Mouse (Mus musculus) embryonic stem cell, embryonic (primary cell): ENCODE results near the gene Mcam.

Experiments
- CTCF ChIA-PET, 4 experiments: fragments of 300-600 bp in 2 of 4; fragments of 350-600 bp in 2 of 4; sonication (Branson Sonifier 250); formaldehyde crosslinking; loops; one replicate each; lab custom pipeline; 2022; ENCODE audit warnings: inconsistent platforms in 2 of 4; lab: Charles Lee
- POLR2A ChIA-PET, 4 experiments: fragments of 300-600 bp in 2 of 4; fragments of 350-600 bp in 2 of 4; sonication (Branson Sonifier 250); formaldehyde crosslinking; loops; one replicate each; lab custom pipeline; 2022; ENCODE audit warnings: antibody characterized with exemption in 4 of 4, inconsistent platforms in 1 of 4; lab: Charles Lee

The Mcam gene

DNA sequence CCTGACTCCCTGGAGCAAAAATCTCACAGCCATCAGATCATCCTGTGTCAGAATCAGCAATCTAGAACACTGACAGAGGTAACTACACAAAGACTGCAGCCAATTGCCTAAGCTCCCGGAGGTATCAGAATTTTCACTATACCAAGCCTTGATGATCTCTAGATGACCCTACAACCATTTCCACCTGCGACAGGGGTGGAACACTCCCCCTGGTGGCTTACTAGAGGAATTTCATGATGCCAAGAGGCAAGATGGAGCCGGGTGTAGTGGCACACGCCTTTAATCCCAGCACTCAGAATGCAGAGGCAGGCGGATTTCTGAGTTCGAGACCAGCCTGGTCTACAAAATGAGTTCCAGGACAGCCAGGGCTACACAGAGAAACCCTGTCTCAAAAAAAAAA, 10.0 kb upstream of the Mcam start:
- ChIA-PET POLR2A (interaction anchor here (0.6 to 4.4 kb wide), 20 partner anchors 11 to 391 kb away, joined by 3 to 20 read pairs (median 4); partner anchors contain the start of genes Cbl (in 2 of the 4), Ccdc84 (in 1 of the 4), H2afx (in 1 of the 4) and Hinfp (in 1 of the 4)), CTCF (interaction anchor here (0.6 to 3.0 kb wide), 49 partner anchors 8 to 532 kb away, joined by 3 to 13 read pairs (median 5); partner anchors contain the start of genes Mcam (in 2 of the 4), C1qtnf5 (in 1 of the 4), Cbl (in 1 of the 4) and H2afx (in 1 of the 4))

DNA sequence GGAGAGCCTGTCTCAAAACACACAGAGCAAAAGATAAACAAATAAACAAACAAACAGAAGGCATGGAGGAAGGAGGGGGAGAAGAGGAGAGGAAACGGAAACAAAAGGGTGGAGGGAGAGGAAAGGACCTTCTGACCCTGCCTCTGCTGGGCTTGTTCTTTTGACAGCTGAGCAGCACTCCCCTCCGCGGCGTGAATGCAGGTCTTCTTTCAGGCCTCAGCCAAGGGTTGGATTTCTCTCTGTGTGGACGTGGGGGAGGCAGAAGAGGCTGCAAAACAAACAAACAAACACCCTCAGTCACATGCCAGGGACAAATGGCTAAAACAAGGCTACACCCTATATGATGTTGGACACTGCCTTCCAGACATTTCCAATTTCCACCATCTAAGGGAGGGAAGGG, 9.2 kb upstream of the Mcam start:
- POLR2A ChIA-PET: interaction anchor here (0.6 to 4.4 kb wide), 17 partner anchors 10 to 390 kb away, joined by 3 to 20 read pairs (median 4); partner anchors contain the start of genes Cbl (in 2 of the 4), Ccdc84 (in 1 of the 4), Hinfp (in 1 of the 4) and Hmbs (in 1 of the 4)
- CTCF ChIA-PET: interaction anchor here (0.6 to 3.0 kb wide), 44 partner anchors 8 to 574 kb away, joined by 3 to 13 read pairs (median 5); partner anchors contain the start of genes Mcam (in 2 of the 4), C1qtnf5 (in 1 of the 4), Cbl (in 1 of the 4) and Nlrx1 (in 1 of the 4)

DNA sequence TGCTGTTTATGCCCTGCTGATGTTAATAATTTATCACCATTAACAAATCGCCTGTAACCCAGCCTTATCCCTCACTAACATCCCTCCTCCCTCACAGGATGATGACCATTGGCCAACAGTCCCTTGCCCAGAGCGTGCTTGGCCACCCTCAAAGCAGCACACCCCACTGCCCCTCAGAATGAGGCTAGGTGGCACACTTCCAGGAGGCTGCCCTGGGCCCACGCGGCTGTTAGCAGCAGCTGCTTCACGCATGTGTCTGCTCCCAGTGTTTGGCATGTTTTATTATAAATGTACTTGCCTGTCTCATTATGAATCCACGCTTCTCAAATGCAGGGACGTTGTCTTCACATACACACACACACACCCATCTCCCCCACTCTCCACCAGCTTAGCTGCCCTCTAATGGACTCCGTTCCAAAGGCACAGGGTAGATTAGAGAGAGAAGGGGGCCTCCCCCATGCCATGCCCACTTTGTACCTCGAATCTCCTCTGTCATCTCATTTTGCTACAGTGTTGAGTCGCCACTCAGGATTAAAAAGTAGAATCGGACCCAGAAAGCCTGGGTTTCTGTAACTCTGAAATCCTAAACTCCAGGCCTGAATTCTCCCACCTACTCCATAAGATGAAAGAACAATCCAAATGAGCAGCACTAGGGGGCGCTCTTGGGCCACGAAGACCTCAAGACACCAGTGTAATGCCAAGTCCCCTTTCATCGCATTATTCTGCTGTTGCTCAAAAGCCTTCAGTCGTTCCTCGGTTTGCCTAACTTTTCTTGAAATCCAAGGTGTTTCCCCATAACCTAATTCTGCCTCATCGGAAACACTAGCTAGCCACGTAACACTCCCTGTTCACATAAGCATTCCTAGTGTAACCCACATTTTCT, 8.5 kb upstream of the Mcam start:
- POLR2A ChIA-PET: interaction anchor here in 3 of 4 experiments (0.6 to 11.4 kb wide), 13 partner anchors 10 to 285 kb away, joined by 3 to 104 read pairs (median 5); partner anchors contain the start of genes H2afx (in 2 of the 3) and Cbl (in 1 of the 3)
- CTCF ChIA-PET: interaction anchor here (0.6 to 3.0 kb wide), 18 partner anchors 9 to 573 kb away, joined by 3 to 12 read pairs (median 5); partner anchors contain the start of genes Nlrx1 (in 1 of the 4) and Vps11 (in 1 of the 4)

DNA sequence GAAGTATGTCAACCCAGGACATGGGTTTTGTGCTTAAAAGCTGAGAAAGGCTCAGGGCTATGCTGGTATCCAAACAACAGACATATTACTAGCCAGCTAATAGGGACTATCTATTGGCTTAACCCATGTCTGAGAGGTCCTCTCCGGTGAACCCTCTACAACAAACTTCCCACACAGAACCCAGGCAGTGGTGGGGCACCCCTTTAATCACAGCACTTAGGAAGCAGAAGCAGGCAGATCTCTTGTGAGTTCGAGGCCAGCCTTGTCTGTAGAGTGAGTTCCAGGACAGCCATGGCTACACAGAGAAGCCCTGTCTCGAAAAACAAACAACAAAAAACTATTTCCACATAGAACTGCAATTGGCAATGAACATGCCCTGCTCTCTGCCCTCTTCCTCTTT, 7.5 kb upstream of the Mcam start:
- ChIA-PET POLR2A (interaction anchor here (0.6 to 11.4 kb wide), 25 partner anchors 10 to 452 kb away, joined by 3 to 104 read pairs (median 5); partner anchors contain the start of genes Cbl (in 2 of the 4), H2afx (in 2 of the 4), Gm49380 (in 1 of the 4) and Hyou1 (in 1 of the 4)), CTCF (interaction anchor here (0.6 to 3.0 kb wide), 25 partner anchors 8 to 1855 kb away, joined by 3 to 17 read pairs (median 4); partner anchors contain the start of gene Cbl (in 1 of the 4))

DNA sequence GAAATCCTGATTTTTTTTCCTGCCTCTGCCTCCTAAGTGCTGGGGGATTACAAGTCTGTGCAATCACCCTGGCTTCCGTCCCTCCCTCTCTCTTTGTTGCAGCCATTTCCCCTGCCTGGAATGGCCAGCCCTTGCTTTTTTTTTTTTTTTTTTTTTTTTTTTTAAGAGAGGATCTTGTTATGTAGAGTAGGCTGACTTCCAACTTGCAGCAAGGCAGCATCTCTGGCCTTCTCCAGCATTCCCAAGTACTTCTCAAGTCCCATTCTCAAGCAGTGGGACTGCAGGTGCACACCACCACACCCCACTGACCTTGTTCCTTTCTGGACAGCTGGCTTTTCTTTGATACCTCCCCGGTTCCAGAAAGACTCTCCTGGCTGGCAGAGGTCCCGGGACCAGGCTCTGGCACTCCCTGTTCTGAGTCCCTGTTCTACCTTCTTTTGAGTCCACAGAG, 6.9 kb upstream of the Mcam start:
- ChIA-PET CTCF (interaction anchor here (0.6 to 2.3 kb wide), 23 partner anchors 9 to 1855 kb away, joined by 3 to 17 read pairs (median 4); partner anchors contain the start of gene Cbl (in 1 of the 4)), POLR2A (interaction anchor here (0.6 to 11.4 kb wide), 32 partner anchors 9 to 1034 kb away, joined by 3 to 104 read pairs (median 4); partner anchors contain the start of genes Cbl (in 2 of the 4), H2afx (in 2 of the 4), Ccdc84 (in 1 of the 4) and Gm49380 (in 1 of the 4))

DNA sequence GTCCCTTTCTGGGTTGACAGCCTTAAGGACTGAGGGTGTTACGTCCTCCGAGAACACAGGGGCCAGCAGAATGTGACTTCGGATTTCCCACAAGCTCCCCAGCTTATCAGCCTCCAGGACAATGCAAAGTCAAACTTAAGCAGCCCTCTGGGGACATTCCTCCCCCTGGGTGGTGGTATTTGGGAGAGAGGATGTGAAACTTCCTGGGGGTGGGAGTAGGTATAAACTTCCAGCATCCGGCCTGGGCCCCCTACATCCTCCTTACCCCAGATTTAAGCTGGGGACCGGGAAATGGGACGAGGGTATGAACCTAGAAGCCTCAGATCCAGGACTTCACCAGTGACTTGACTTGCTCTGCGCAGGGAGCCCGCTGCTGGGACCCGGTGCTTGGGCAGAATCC, 4.6 kb upstream of the Mcam start:
- ChIA-PET CTCF (interaction anchor here in 2 of 4 experiments (0.5 to 2.2 kb wide), 9 partner anchors 12 to 508 kb away, joined by 3 to 8 read pairs (median 4); partner anchors contain the start of gene Cbl (in 1 of the 2)), POLR2A (interaction anchor here (0.6 to 11.4 kb wide), 17 partner anchors 10 to 290 kb away, joined by 3 to 104 read pairs (median 6); partner anchors contain the start of genes Cbl (in 2 of the 4), H2afx (in 2 of the 4), Ccdc84 (in 1 of the 4) and Dpagt1 (in 1 of the 4))

DNA sequence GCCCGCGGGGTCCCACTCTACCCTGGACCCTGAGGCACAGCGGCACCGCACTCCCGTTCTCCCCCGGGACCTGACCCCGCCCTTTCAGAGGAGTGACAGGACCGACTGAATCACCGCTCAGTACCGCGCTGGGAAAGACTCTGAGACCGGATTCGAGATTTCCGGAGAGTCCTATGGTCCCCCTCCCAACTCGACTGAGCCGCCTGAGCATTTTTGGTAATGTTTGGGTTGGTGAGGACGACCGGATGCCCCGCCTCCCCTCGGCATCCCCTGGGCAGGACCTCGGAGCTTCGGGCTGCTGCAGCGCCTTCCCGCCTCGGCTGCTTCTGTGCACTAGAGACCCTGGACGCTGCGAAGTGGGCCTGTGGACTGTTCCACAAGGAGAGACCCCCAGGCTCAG, 4.2 kb upstream of the Mcam start:
- ChIA-PET CTCF (interaction anchor here in 2 of 4 experiments (0.5 to 2.2 kb wide), 8 partner anchors 10 to 508 kb away, joined by 3 to 8 read pairs (median 4); partner anchors contain the start of gene Cbl (in 1 of the 2)), POLR2A (interaction anchor here in 3 of 4 experiments (0.6 to 11.4 kb wide), 16 partner anchors 10 to 289 kb away, joined by 3 to 104 read pairs (median 6); partner anchors contain the start of genes Cbl (in 2 of the 3), H2afx (in 2 of the 3), Ccdc84 (in 1 of the 3) and Dpagt1 (in 1 of the 3))

DNA sequence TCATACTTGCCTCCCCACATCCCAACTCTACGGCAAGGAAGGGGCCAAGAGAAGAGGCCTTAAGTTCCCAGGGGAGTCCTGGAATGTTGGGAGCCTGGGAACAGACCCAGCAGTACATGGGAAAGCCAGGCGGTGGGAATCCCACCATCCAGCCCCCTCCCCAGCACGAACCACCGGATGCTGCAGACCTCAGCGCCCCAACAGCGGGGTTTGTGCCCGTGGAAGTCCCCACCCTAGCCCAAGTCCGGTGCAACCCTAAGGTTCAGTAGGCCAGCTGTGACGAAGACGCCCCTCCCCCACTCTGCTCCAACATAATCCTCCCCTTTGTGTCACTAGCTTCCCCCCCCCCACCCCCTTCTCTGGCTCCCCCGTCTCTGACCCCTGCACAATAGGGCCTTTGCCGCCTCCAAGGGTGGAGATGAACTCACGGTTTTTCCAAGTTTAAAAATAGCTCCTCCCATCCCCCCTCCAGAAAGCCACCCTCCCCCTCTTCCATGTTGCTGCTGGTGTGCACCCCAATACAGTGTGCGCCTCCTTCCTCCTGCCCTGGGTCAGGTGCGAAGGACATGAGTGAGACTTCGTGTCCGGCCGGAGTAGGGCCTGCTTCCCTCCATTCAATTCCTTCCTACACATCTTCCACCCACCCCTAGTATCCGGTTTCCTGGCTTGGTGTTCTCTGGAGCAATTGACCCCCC, 3.5 kb upstream of the Mcam start:
- ChIA-PET CTCF (interaction anchor here in 3 of 4 experiments (0.5 to 2.2 kb wide), 12 partner anchors 9 to 507 kb away, joined by 3 to 8 read pairs (median 4); partner anchors contain the start of gene Cbl (in 1 of the 3)), POLR2A (interaction anchor here (0.6 to 11.4 kb wide), 20 partner anchors 9 to 323 kb away, joined by 3 to 104 read pairs (median 4); partner anchors contain the start of genes Cbl (in 2 of the 4), H2afx (in 2 of the 4), Ccdc84 (in 1 of the 4) and Hmbs (in 1 of the 4))

DNA sequence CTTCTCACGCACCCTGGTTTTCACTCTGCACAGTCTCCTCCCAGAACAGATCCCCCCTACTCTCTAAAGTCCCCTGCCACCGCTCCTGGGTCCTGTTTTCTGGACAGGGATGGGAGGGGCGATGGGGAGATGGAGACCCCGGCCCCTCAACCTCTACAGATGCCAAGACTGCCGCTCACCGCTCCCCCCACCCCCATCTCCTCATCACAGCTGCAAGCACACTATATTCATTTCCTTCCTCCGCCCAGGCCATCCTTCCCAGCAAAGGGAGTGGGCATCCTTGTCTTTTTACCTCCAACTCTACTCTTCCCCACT, 3.0 kb upstream of the Mcam start:
- POLR2A ChIA-PET: interaction anchor here (0.6 to 11.4 kb wide), 16 partner anchors 9 to 313 kb away, joined by 3 to 104 read pairs (median 4); partner anchors contain the start of genes H2afx (in 2 of the 4), Ccdc84 (in 1 of the 4), Hmbs (in 1 of the 4) and Hyou1 (in 1 of the 4)
- CTCF ChIA-PET: interaction anchor here in 3 of 4 experiments (0.5 to 1.8 kb wide), 8 partner anchors 9 to 322 kb away, joined by 3 to 7 read pairs (median 4); no protein-coding TSS in a partner anchor

DNA sequence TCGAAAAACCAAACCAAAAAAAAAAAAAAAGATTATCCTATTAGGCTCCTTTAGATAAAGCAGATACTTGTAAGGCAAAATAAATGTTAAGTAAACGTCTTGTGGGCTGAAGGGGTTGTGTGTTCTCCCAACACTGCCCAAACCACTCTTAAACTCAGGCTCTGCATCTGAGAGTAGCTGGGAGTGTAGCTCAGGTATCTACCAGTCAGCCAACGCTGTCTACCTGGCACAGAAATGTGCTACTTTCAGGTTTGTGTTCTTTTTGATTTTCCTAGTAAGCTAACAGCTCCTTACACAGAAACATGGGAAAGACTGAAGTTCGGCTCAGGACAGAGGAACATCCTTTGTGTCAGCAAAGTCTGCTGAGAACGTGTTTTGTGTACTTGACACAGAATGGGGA, 2.1 kb upstream of the Mcam start:
- POLR2A ChIA-PET: interaction anchor here in 3 of 4 experiments (0.6 to 11.4 kb wide), 7 partner anchors 8 to 303 kb away, joined by 3 to 104 read pairs (median 4); partner anchors contain the start of genes Cbl (in 1 of the 3) and H2afx (in 1 of the 3)
- CTCF ChIA-PET: interaction anchor here (0.6 to 1.8 kb wide), 6 partner anchors 13 to 230 kb away, joined by 3 to 11 read pairs (median 4); partner anchors contain the start of gene Vps11 (in 1 of the 4)

DNA sequence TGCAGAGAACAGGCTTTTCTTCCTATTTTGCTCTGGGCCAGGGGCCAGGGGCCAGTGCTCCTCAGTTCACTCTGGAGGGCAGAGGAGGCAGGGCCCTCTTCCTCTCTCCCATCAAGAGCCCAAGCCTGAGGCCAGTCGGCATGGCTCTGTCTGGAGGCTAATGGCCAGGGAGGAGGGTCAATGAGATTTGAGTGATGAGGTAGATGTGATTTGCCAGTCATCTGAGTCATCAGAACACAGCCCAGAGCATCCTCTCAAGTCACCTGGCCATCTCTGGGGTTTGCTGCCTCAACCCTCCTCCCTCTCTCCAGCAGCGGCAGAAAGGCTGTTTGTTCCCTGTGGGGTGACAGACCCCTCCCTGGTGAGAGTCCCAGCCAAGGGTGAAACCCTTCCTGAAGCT, 982 bp upstream of the Mcam start:
- ChIA-PET POLR2A (interaction anchor here in 2 of 4 experiments (0.8 to 11.4 kb wide), 5 partner anchors 11 to 201 kb away, joined by 3 to 104 read pairs (median 4); partner anchors contain the start of genes Cbl (in 1 of the 2) and H2afx (in 1 of the 2)), CTCF (no interaction called here)

DNA sequence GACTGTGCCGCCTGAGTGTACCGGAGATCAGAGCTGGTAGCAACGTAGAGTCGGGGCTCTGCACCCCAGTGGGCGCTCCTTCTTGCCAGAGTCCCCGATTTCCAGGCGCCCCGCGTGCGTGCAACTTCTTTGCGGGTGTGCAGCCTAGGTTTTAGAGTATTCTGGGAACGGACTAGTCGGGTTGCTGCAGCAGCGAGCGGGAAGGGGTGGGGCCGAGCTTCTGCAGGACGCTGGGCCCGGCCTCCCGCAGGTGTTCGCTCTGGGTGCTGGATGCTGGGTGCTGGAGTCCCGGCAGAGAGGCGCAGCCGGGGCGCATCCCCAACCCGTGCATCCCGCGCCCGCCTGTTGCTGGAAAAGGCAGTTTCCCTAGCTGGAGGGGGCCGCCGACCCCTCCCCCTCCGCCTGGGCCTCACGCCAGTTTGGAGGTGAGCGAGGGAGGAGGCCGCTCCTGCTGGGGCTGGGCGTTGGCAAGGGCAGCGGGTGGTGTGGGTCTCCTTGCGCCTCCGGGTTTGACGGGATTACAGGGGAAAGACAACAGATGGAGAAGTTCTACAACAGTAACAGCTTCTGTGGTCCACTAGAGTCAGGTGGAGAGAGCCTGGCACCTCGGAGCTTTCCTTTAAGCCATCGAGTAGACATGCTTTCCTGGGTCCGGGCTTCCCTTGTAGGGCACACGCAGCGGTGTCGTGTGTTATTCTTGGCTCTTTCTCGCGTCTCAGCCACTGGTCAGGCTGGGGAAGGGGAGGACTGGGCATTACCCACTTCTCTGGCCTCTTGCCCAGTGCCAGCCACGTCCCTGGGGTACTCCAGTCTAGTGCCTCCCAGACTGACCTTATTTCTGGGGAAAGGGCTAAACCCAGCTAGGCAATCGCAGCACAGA, 822 bp downstream of the Mcam start:
- CTCF ChIA-PET: interaction anchor here (0.7 to 2.9 kb wide), 15 partner anchors 9 to 244 kb away, joined by 3 to 13 read pairs (median 3); partner anchors contain the start of genes Hyou1 (in 1 of the 4) and Vps11 (in 1 of the 4)
- POLR2A ChIA-PET: interaction anchor here in 3 of 4 experiments (0.5 to 11.4 kb wide), 25 partner anchors 9 to 1366 kb away, joined by 3 to 104 read pairs (median 4); partner anchors contain the start of genes Vps11 (in 2 of the 3), Abcg4 (in 1 of the 3), Cbl (in 1 of the 3) and Ccdc84 (in 1 of the 3)

DNA sequence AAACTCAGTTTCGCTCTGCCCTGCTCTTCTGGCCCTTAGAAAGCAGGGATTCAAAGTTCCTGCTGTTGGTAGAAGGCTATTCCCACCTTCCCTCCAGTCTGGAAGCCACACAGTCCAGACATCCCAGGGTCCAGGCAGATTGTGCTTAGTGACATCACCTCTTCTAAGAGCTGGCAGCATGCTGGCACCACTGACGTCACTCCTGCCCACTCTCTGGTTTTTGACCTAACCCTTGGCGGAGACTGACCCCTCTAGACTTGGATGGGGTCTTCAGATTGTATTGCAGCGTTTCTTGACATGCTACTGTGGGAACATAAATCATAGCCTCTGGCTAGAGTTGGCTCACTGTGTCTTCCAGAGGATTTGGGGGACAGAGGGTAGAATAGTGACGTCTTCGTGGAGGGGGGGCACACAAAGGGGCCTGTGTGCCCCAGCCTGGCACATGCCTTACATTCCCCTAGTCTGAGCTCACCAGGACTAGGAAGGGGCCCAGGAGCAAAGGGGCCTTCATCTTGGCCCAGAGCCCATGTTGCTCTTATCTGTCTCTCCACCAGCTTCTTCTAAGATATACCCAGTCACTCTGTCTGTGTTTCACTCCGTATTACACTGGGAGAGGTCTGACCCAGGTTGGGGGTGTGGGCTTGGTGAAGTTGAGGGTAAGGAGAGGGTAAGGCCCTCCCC, 1.6 kb downstream of the Mcam start:
- ChIA-PET POLR2A (interaction anchor here in 2 of 4 experiments (1.0 to 11.4 kb wide), 19 partner anchors 7 to 1365 kb away, joined by 3 to 104 read pairs (median 5); partner anchors contain the start of genes Abcg4 (in 1 of the 2), Cbl (in 1 of the 2), Ccdc84 (in 1 of the 2) and H2afx (in 1 of the 2)), CTCF (interaction anchor here in 3 of 4 experiments (0.7 to 2.9 kb wide), 10 partner anchors 9 to 41 kb away, joined by 3 to 13 read pairs (median 4); no protein-coding TSS in a partner anchor)

DNA sequence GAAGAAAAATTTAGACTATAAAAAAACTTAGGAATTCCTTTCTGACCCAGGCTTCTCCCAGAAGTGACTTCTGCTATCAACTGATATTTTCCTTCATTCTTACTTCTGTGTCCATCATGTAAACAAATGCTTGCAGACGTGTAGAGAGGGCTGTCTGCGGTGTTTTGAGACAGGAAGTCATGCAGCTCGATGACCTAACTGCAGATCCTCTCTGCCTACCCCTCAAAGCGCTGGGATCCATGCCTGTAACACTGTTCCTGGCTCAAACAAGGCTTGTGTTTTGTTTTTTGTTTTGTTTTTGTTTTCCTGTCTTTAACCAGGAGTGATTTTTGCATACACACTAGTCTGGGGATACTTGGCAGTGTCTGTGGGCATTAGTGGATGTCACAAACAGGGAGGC, 3.6 kb downstream of the Mcam start:
- POLR2A ChIA-PET: interaction anchor here in 2 of 4 experiments (3.9 to 10.1 kb wide), 2 partner anchors 9 to 12 kb away, joined by 20 to 72 read pairs; no protein-coding TSS in a partner anchor
- CTCF ChIA-PET: no interaction called here
